Mouse (Mus musculus) stomach, embryonic 14.5 days (tissue): ENCODE measurements at regions not wholly inside any gene's neighbourhood (a gene's known extent, or its start where the extent isn't known, plus 50 kb on each side); places are given as distances from the start of the nearest gene placed in this dataset.

Experiments used
- ATAC-seq: fragments of 200-750 bp; cut with Nextera tagmentation; 2 replicates; pipeline ENCODE4 v1.8.0; 2017; ENCODE audit warnings: low read depth, moderate TSS enrichment; ENCODE audit not compliant: insufficient number of reproducible peaks, insufficient read depth, low FRiP score
- H3K27ac ChIP-seq: fragments of 300-500 bp; sonication (generic); 2 replicates; pipeline ENCODE4 v1.5.1; 2014; ENCODE audit warnings: mild to moderate bottlenecking, low read length, moderate library complexity, mixed read lengths
- H3K27me3 ChIP-seq: fragments of 300-500 bp; sonication (generic); 2 replicates; pipeline ENCODE4 v1.6.1; 2014; ENCODE audit warnings: low read length, control low read depth, mixed read lengths; ENCODE audit not compliant: control insufficient read depth, insufficient read depth
- H3K36me3 ChIP-seq: fragments of 300-500 bp; sonication (generic); 2 replicates; pipeline ENCODE4 v1.6.1; 2014; ENCODE audit warnings: mild to moderate bottlenecking, control low read depth, low read length, moderate library complexity, mixed read lengths; ENCODE audit not compliant: control insufficient read depth, insufficient read depth
- H3K4me1 ChIP-seq: fragments of 300-500 bp; sonication (generic); 2 replicates; pipeline ENCODE4 v1.6.1; 2014; ENCODE audit warnings: low read length, control low read depth, mixed read lengths; ENCODE audit not compliant: control insufficient read depth, insufficient read depth
- H3K4me2 ChIP-seq: fragments of 300-500 bp; sonication (generic); replicated peaks from 2 replicates; pipeline ENCODE4 v1.6.1; 2014; ENCODE audit warnings: low read depth, low read length, control low read depth
- H3K4me3 ChIP-seq: fragments of 300-500 bp; sonication (generic); 2 replicates; pipeline ENCODE4 v1.5.1; 2014; ENCODE audit warnings: low read depth, low read length, control low read depth
- H3K9ac ChIP-seq: fragments of 300-500 bp; sonication (generic); replicated peaks from 2 replicates; pipeline ENCODE4 v1.6.1; 2014; ENCODE audit warnings: low read depth, mild to moderate bottlenecking, control low read depth, low read length, moderate library complexity, mixed read lengths
- H3K9me3 ChIP-seq: fragments of 300-500 bp; sonication (generic); 2 replicates; pipeline ENCODE4 v1.6.1; 2016; ENCODE audit warnings: low read depth, low read length, control low read depth; ENCODE audit not compliant: control insufficient read depth
- WGBS: fragments of 180-500 bp; shearing (Covaris S2); extraction: QIAGEN DNeasy Blood & Tissue Kit; methylation state at CpG from one replicate; pipeline ENCODE4 v1.1.7; 2014; 5-methylcytosine and 5-hydroxymethylcytosine counted together

GRCm38 (mm10) chr12:112288786-112289185 is 142.8 kb downstream of the Kif26a start:
- Histone ChIP-seq H3K36me3 (no peaks in the 10 kb centered on the region), H3K4me3 (no peak overlapping the region), H3K4me2 (no peak overlapping the region), H3K9ac (no peak overlapping the region), H3K4me1 (no peaks in the 10 kb centered on the region), H3K27ac (no peak overlapping the region), H3K9me3 (no peaks in the 10 kb centered on the region), H3K27me3 (no peaks in the 10 kb centered on the region)
- no peak for ATAC-seq
- WGBS = 80% methylated on average over 3 of the region's 3 CpGs

GRCm38 (mm10) chr12:112290299-112290698 is 144.3 kb downstream of the Kif26a start:
- Histone ChIP-seq H3K36me3 (no peaks in the 10 kb centered on the region), H3K4me1 (no peaks in the 10 kb centered on the region), H3K9ac (no peak overlapping the region), H3K4me3 (no peak overlapping the region), H3K27me3 (no peaks in the 10 kb centered on the region), H3K9me3 (no peaks in the 10 kb centered on the region), H3K4me2 (no peak overlapping the region), H3K27ac (no peak overlapping the region)
- ATAC-seq = no peak
- 91% methylated on average over 9 of the region's 9 CpGs for WGBS

GRCm38 (mm10) chr12:112291748-112292561 is 145.9 kb downstream of the Kif26a start:
- no peaks in the 10 kb centered on the region for H3K27me3 ChIP-seq
- no peaks in the 10 kb centered on the region for H3K36me3 ChIP-seq
- H3K9me3 ChIP-seq = no peaks in the 10 kb centered on the region
- no peak overlapping the region for H3K9ac ChIP-seq
- no peak overlapping the region for H3K4me3 ChIP-seq
- ATAC-seq = no peak
- H3K4me1 ChIP-seq = no peaks in the 10 kb centered on the region
- H3K4me2 ChIP-seq = no peak overlapping the region
- 56% methylated on average over 16 of the region's 16 CpGs for WGBS
- no peak overlapping the region for H3K27ac ChIP-seq

GRCm38 (mm10) chr12:112293105-112293504 is 147.1 kb downstream of the Kif26a start:
- Histone ChIP-seq H3K27ac (no peak overlapping the region), H3K36me3 (no peaks in the 10 kb centered on the region), H3K9ac (no peak overlapping the region), H3K9me3 (no peaks in the 10 kb centered on the region), H3K4me3 (no peak overlapping the region), H3K4me1 (no peaks in the 10 kb centered on the region), H3K4me2 (no peak overlapping the region), H3K27me3 (no peaks in the 10 kb centered on the region)
- WGBS = 78% methylated on average over 12 of the region's 13 CpGs
- ATAC-seq = no peak

- Histone ChIP-seq H3K36me3 (no peaks in the 10 kb centered on the region), H3K4me3 (no peak overlapping the region), H3K27me3 (no peaks in the 10 kb centered on the region), H3K27ac (no peak overlapping the region), H3K4me2 (no peak overlapping the region), H3K9ac (no peak overlapping the region), H3K9me3 (no peaks in the 10 kb centered on the region), H3K4me1 (no peaks in the 10 kb centered on the region)
- 85% methylated on average over 6 of the region's 6 CpGs for WGBS
- no peak for ATAC-seq
Measured at GRCm38 (mm10) chr12:112295337-112295941, 149.4 kb downstream of the Kif26a start.

GRCm38 (mm10) chr12:112298521-112298920 is 152.5 kb downstream of the Kif26a start:
- no peak for ATAC-seq
- Histone ChIP-seq H3K4me2 (no peak overlapping the region), H3K27ac (no peak overlapping the region), H3K36me3 (no peaks in the 10 kb centered on the region), H3K4me3 (no peak overlapping the region), H3K4me1 (no peaks in the 10 kb centered on the region), H3K9ac (no peak overlapping the region), H3K9me3 (no peaks in the 10 kb centered on the region), H3K27me3 (no peaks in the 10 kb centered on the region)
- WGBS = 88% methylated on average over 8 of the region's 8 CpGs

GRCm38 (mm10) chr12:112299089-112299488 is 153.1 kb downstream of the Kif26a start:
- 65% methylated on average over 5 of the region's 5 CpGs for WGBS
- Histone ChIP-seq H3K9ac (no peak overlapping the region), H3K9me3 (no peaks in the 10 kb centered on the region), H3K27me3 (no peaks in the 10 kb centered on the region), H3K36me3 (no peaks in the 10 kb centered on the region), H3K4me3 (no peak overlapping the region), H3K4me2 (no peak overlapping the region), H3K27ac (no peak overlapping the region), H3K4me1 (no peaks in the 10 kb centered on the region)
- no peak for ATAC-seq

GRCm38 (mm10) chr12:112299603-112300002 is 153.6 kb downstream of the Kif26a start:
- ATAC-seq = no peak
- Histone ChIP-seq H3K27ac (no peak overlapping the region), H3K4me1 (no peaks in the 10 kb centered on the region), H3K9ac (no peak overlapping the region), H3K27me3 (no peaks in the 10 kb centered on the region), H3K4me2 (no peak overlapping the region), H3K9me3 (no peaks in the 10 kb centered on the region), H3K4me3 (no peak overlapping the region), H3K36me3 (no peaks in the 10 kb centered on the region)
- 75% methylated on average over 6 of the region's 6 CpGs for WGBS
